10 mouse cellular contexts compared by ENCODE assay signal in the genomic region with DNA sequence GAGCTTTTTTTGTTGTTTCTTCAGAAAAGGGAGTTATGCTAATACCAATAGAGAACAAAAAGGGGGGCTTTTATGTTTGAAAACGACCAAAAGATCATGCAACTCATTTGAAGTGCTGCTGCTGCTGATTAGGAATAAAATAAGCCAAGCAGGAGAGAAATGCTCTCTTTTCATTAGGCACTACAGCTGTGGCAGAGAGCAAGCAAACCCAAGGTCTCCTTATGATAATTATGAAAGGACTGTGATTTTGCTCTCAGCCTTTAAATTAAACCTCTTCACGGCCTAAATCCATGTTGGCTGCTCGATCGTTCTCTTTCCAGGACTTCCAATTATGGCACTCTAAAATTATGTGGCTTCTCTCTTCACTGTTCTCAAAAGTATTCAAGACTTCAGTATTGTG.
"Had no signal": no experiment of that assay in that cellular context is flagged by ENCODE, and none has a peak within 500 bp of the region (broad histone marks: within the 10 kb centered on the region; RNA-seq: fewer than 3 reads in every experiment).

No protein-coding gene starts in this region.

- H3K4me3 ChIP-seq: limb, embryonic 10.5 days; liver, embryonic 12.5 days; midbrain, embryonic 10.5 days; stomach, embryonic 15.5 days had no signal

- H3K36me3 ChIP-seq: limb, embryonic 10.5 days; liver, embryonic 12.5 days; midbrain, embryonic 10.5 days; stomach, embryonic 15.5 days had no signal

- DNase-seq: kidney, postnatal 10 days; lung, embryonic 14.5 days; lung, postnatal 10 days; lung, postnatal 4 days; right cerebral cortex, postnatal 14 days; thymus, postnatal 4 days had no signal

- H3K9me3 ChIP-seq: limb, embryonic 10.5 days; liver, embryonic 12.5 days; midbrain, embryonic 10.5 days; stomach, embryonic 15.5 days had no signal

- H3K4me2 ChIP-seq: liver, embryonic 12.5 days; lung, embryonic 14.5 days; stomach, embryonic 15.5 days had no signal

- H3K27me3 ChIP-seq: liver, embryonic 12.5 days; stomach, embryonic 15.5 days had no signal

- H3K9ac ChIP-seq: liver, embryonic 12.5 days; lung, embryonic 14.5 days; stomach, embryonic 15.5 days had no signal

- H3K27ac ChIP-seq: limb, embryonic 10.5 days; liver, embryonic 12.5 days; midbrain, embryonic 10.5 days; stomach, embryonic 15.5 days had no signal

- H3K4me1 ChIP-seq: limb, embryonic 10.5 days; liver, embryonic 12.5 days; midbrain, embryonic 10.5 days; stomach, embryonic 15.5 days had no signal

- ATAC-seq: liver, embryonic 12.5 days had no signal
